Mouse (Mus musculus): ENCODE data around the gene Gan.
A peak's percentile ranks its signal among the peaks of the same experiment; 100 is the strongest.

DNA sequence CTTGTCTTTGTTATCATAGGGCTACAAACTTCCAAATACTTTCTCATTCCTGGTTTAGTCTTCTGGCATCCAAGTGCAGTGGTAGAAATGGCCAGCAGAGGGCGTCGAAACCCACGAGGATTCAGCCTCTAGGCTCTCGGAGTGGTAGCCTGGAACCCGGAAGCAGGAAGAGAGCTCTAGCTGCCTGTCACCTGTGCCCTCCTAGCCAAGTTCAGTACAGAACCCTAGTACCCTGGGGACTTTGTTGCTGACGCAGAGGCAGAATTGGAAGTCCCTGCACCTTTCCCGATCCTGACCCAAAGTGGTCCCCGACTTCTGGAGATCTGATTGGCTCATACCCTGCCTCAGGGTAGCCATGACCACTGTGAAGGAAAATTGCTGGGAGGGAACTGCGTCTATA, 66.7 kb downstream of the Gan start:
- TF ChIP-seq CTCF (conservative IDR thresholded peaks at IDR 0.05 in 1 of 2, IDR thresholded peaks at IDR 0.05 in 1 of 2; ENCODE audit: low read depth in 2 of 2, low read length in 2 of 2) (peak; percentile 85 to 89), USF1 (IDR thresholded peaks at IDR 0.05; ENCODE audit: low read depth, low read length) (no peak), USF2 (conservative IDR thresholded peaks at IDR 0.05; ENCODE audit: low read depth, low read length) (no peak), POLR2A (IDR thresholded peaks at IDR 0.05; ENCODE audit: low read depth, low read length) (peak; percentile 54), CHD1 (IDR thresholded peaks at IDR 0.05; ENCODE audit: low read depth, low read length) (no peak), NRF1 (IDR thresholded peaks at IDR 0.05; ENCODE audit: low read depth, low read length) (no peak), TCF12 (IDR thresholded peaks at IDR 0.05; ENCODE audit: low read depth, low read length) (peak; percentile 75; the same call in 1 of the 2 replicates), CHD2 (IDR thresholded peaks at IDR 0.05; ENCODE audit: low read length) (no peak), EP300 (IDR thresholded peaks at IDR 0.05; ENCODE audit: low read length) (no peak)

Data from CH12.LX (cell line).